Comparison of ENCODE assay signal across 8 mouse cellular contexts in genomic region chr8:20296803-20297702, GRCm38 (mm10).
DNase-seq lines count a peak whose midpoint lies in the region; ATAC-seq and TF ChIP-seq lines count a peak whose summit lies in the region.
"Not testable (repeated sequence)": the region's sequence is repeated elsewhere in the genome, so short reads cannot be mapped to it uniquely, and the experiment has no call there.

No protein-coding gene starts in this region.

- peak; percentile 45; the same call in 1 of the 2 replicates for TF ChIP-seq POLR2A in olfactory bulb, adult 2 months (IDR thresholded peaks at IDR 0.05; ENCODE audit: insufficient read depth, low read depth, low read length)

- H3K9ac ChIP-seq in forebrain, embryonic 16.5 days (replicated peaks; ENCODE audit: low read depth, low read length) = peak overlapping the region; percentile 87
- peak overlapping the region; percentile 85 for H3K9ac ChIP-seq in lung, embryonic 14.5 days

- peak; percentile 96 for ATAC-seq in G1E (ENCODE audit: extremely low read depth, insufficient number of reproducible peaks, low FRiP score, poor library complexity, severe bottlenecking)
- ATAC-seq in forebrain, embryonic 16.5 days = peak; percentile 99
- peak; percentile 100 for ATAC-seq in lung, embryonic 14.5 days (ENCODE audit: insufficient read depth)

- peak overlapping the region; percentile 68 for H3K4me3 ChIP-seq in G1E (ENCODE audit: low read depth, low read length)
- peak overlapping the region; percentile 57 for H3K4me3 ChIP-seq in forebrain, embryonic 16.5 days (replicated peaks; ENCODE audit: low read length)
- H3K4me3 ChIP-seq in layer of hippocampus, adult 2 months = peak overlapping the region; percentile 71
- H3K4me3 ChIP-seq in lung, embryonic 14.5 days (ENCODE audit: low read depth, low read length) = peak overlapping the region; percentile 63
- peak overlapping the region; percentile 57 for H3K4me3 ChIP-seq in olfactory bulb, adult 2 months (ENCODE audit: insufficient read depth, low read depth, low read length)

- 0 out of 2 replicates have a peak, but pooled peaks have one; percentile 18 for TF ChIP-seq CTCF in G1E (IDR thresholded peaks at IDR 0.05; ENCODE audit: low read depth, low read length)
- TF ChIP-seq CTCF in layer of hippocampus, adult 2 months (conservative IDR thresholded peaks at IDR 0.05) = peak; percentile 74
- peak; percentile 81 for TF ChIP-seq CTCF in lung, embryonic 14.5 days (IDR thresholded peaks at IDR 0.05; ENCODE audit: low read depth)
- peak; percentile 66 for TF ChIP-seq CTCF in olfactory bulb, adult 2 months (IDR thresholded peaks at IDR 0.05; ENCODE audit: insufficient read depth, low read depth, low read length)

- H3K4me1 ChIP-seq in G1E (ENCODE audit: insufficient read depth, low read depth, low read length); forebrain, embryonic 16.5 days (replicated peaks; ENCODE audit: control insufficient read depth, insufficient read depth, low read length); lung, embryonic 14.5 days (ENCODE audit: insufficient read depth); olfactory bulb, adult 2 months (ENCODE audit: control insufficient read depth, insufficient read depth, low read length): not testable (repeated sequence)

- DNase-seq in G1E (ENCODE audit: low spot score) = peak; percentile 35
- peak; percentile 88 for DNase-seq in cerebellum, adult 11-12 months
- peak; percentile 71 to 79 for DNase-seq in heart, postnatal 36 days
- DNase-seq in layer of hippocampus, adult 2 months (ENCODE audit: low spot score in 2 of 2) = peak; percentile 60 to 74
- peak; percentile 91 for DNase-seq in lung, embryonic 14.5 days
- DNase-seq in thymus, adult 18-20 months = peak; percentile 44 to 57

- not testable (repeated sequence) for H3K27me3 ChIP-seq in G1E (ENCODE audit: insufficient read depth, low read length); forebrain, embryonic 16.5 days (replicated peaks; ENCODE audit: control insufficient read depth, insufficient read depth, low read length); lung, embryonic 14.5 days (ENCODE audit: insufficient read depth, low read length)

- not testable (repeated sequence) for H3K9me3 ChIP-seq in G1E (replicated peaks); forebrain, embryonic 16.5 days (ENCODE audit: control insufficient read depth, low read length); lung, embryonic 14.5 days (ENCODE audit: low read depth, low read length)

- H3K27ac ChIP-seq in forebrain, embryonic 16.5 days (ENCODE audit: low read length) = peak overlapping the region; percentile 47; the same call in 1 of the 2 replicates
- peak overlapping the region; percentile 80; the same call in 1 of the 2 replicates for H3K27ac ChIP-seq in layer of hippocampus, adult 2 months
- peak overlapping the region; percentile 69; the same call in 1 of the 2 replicates for H3K27ac ChIP-seq in lung, embryonic 14.5 days (ENCODE audit: low read depth)
- H3K27ac ChIP-seq in olfactory bulb, adult 2 months (ENCODE audit: insufficient read depth, low read depth, low read length) = not testable (repeated sequence)

- H3K36me3 ChIP-seq in G1E (replicated peaks); forebrain, embryonic 16.5 days (ENCODE audit: control insufficient read depth, insufficient read depth); lung, embryonic 14.5 days (ENCODE audit: insufficient read depth): not testable (repeated sequence)

- intact Hi-C loops in heart, postnatal 36 days (cut with DNase I) = not testable (repeated sequence)

- H3K4me2 ChIP-seq in forebrain, embryonic 16.5 days (ENCODE audit: low read length) = peak overlapping the region; percentile 57
- peak overlapping the region; percentile 58 for H3K4me2 ChIP-seq in lung, embryonic 14.5 days

- WGBS in forebrain, embryonic 16.5 days = 12% methylated on average over 57 of the region's 73 CpGs
- 10% methylated on average over 60 of the region's 73 CpGs for WGBS in lung, embryonic 14.5 days
- 15% methylated on average over 72 of the region's 73 CpGs for WGBS in olfactory bulb, adult 2 months

Comparison
In these comparisons a context has a peak if more than half of its experiments do, and no peak if none do; other contexts are left out.
1. DNase-seq: peak in every context shown above with its lines; median percentile 91 in lung, embryonic 14.5 days; 88 in cerebellum, adult 11-12 months; 75 in heart, postnatal 36 days; 67 in layer of hippocampus, adult 2 months; 50 in thymus, adult 18-20 months; 35 in G1E.
2. CTCF ChIP-seq: peak in every context shown above with its lines; median percentile 81 in lung, embryonic 14.5 days; 74 in layer of hippocampus, adult 2 months; 66 in olfactory bulb, adult 2 months; 18 in G1E.